Mouse (Mus musculus): ENCODE data around the gene Gm31371. TPM values are rescaled to one million over a fixed set of nuclear protein-coding genes. Genes with fewer than 3 reads are reported as not detected.
A peak's percentile ranks its signal among the peaks of the same experiment; 100 is the strongest.
"Not testable (repeated sequence)": the region's sequence is repeated elsewhere in the genome, so short reads cannot be mapped to it uniquely, and the experiment has no call there.

Gm31371 gene
- under 1 TPM; 0.26 to 0.66 TPM for total RNA-seq (2021)
- long read RNA-seq, experiment 1, result 0 reads
- long read RNA-seq, experiment 2, result 0 reads

DNA sequence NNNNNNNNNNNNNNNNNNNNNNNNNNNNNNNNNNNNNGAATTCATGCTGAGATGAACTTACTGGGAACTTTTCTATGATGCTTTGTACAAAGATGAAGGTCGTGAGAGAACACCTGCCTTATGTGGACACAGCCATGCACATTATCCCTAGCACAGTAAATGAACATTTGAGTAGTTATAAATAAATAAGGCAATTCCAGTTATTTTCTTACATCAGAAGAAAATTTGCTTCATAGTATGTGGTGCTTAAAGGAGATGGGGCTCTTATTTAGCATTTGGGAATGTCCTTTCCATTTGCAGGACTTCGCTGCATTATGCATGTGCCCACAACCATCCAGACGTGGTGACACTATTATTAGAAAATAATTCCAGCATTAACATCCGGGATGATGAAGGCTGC lies at the start of gene Gm31371:
Gm31371 (plus strand) TSS at position 301 of the 400 bp plus-strand sequence.
- not testable (repeated sequence) for H3K4me3 ChIP-seq; H3K27ac ChIP-seq; DNase-seq (ENCODE audit: low spot score in 2 of 2)

DNA sequence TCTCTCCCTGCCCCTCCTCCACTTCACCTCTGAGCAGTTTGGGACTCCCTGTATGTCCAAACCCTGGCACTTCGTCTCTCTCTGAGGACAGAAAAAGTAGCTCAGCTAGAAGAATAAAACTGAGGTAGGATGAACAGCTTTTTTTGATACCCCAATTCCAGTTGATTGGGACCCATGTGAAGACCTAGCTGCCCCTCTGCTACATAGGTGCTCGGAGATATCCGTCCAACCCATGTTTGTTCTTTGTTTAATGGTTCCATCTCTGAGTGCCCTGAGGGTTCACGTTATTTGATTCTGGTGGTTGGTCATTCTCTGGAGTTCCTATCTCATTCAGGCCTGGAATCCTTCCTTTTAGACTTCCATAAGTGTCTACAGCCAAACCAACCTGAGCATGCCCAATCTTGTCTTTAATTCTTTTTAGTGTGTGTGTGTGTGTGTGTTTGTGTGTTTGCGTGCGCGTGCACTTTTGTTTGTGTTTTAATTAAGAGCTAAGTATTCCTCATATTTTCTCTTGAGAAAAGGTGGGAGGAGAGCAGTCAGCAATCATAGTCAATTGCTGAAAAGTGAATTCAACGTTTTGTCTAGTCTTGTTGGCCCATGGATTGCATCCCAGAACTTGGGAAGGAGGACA lies 3.3 kb downstream of the Gm31371 start:
- DNase-seq (ENCODE audit: low spot score in 2 of 2); H3K27ac ChIP-seq; H3K4me3 ChIP-seq: not testable (repeated sequence)

DNA sequence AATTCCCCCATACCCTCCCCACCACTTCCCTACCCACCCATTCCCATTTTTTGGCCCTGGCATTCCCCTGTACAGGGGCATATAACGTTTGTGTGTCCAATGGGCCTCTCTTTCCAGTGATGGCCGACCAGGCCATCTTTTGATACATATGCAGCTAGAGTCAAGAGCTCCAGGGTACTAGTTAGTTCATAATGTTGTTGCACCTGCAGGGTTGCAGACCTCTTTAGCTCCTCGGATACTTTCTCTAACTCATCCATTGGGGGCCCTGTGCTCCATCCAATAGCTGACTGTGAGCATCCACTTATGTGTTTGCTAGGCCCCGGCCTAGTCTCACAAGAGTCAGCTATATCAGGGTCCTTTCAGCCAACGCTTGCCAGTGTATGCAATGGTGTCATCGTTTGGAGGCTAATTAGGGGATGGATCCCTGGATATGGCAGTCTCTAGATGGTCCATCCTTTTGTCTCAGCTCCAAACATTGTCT lies 5.7 kb downstream of the Gm31371 start:
- not testable (repeated sequence) for DNase-seq (ENCODE audit: low spot score in 2 of 2); H3K27ac ChIP-seq; H3K4me3 ChIP-seq

DNA sequence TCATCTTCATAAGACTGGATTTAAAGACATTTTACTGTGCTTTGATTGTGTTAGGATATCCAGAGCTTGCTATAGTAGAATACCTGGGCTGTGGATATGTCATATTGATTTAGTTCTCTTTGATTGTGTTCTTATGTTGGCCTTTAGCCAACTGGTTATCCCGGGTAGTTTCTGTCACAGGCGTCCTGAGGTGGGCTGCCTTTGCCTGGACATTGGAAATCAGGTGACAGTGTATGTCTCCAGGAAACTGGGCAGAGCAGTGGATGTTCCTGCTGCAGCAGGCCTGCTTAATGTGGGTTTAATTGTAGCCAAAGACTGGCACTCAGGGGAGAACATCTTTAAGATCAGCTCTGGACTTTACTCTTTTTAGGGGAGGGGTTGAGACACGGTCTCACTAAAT lies 15.9 kb downstream of the Gm31371 start:
- not testable (repeated sequence) for DNase-seq (ENCODE audit: low spot score in 2 of 2); H3K27ac ChIP-seq; H3K4me3 ChIP-seq

DNA sequence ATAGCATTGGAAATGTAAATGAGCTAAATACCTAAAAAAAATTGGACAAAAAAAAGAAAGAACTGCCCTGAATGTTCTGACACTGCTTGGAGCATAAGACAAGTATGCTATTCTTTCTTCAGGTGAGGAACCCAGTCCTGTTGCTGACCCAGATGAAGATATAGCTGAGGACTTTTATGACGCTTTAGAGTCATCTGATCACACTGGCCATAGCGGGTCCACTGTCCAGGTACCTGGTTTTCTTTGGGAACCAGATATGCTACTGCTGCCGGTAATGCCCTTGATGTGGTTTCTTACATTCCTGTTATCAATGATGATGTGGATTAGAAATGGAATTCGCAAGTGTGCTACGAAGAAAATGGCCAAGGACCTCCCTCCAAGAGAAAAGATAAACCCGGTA lies 31.1 kb downstream of the Gm31371 start:
- not testable (repeated sequence) for DNase-seq (ENCODE audit: low spot score in 2 of 2); H3K27ac ChIP-seq; H3K4me3 ChIP-seq

DNA sequence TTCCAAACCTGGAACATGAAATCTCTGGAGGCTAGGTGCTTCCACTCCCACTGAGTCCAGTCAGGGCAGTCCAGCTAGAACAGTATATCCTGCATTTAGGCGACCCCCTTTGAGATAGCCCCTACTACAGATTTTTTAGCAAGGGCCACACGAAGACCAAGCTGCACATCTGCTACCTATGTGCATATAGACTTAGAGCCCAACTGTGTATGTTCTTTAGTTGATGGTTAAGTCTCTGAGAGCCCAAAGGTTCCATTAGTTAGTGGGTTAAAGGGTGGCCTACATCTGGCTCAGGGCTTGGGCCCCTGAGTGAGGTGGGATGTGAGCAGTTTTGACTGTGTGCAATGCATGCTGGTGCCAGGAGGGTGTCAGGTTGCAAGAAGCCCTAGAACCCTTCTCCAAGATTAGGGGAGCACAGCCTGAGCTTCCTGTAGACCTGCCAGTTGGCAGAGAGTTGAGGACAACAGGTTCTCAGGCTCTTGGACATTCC lies 32.4 kb downstream of the Gm31371 start:
- not testable (repeated sequence) for H3K27ac ChIP-seq, H3K4me3 ChIP-seq
- DNase-seq (ENCODE audit: low spot score in 2 of 2), result peak in 1 of 2 experiments; percentile 3

DNA sequence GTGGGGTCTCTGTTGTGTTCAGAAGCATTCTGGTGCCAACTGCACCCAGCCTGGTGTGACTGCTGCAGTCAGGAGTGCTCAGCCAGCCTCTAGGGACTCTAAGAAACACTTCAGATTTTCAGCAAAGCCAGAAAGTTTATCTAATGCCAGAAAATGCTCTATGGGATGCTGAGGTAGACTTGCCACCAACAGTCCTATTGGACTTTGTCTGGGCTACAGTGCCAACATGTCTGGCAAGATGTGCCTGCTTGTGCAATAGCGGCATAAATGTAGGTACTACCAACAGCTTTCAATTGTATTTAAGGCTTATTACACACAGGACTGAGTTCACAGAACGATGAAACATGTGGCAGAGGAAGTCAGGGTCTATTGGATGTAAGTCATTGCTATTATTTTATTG lies 57.7 kb downstream of the Gm31371 start:
- no peak for TF ChIP-seq CTCF (conservative IDR thresholded peaks at IDR 0.05)
- Histone ChIP-seq H3K4me3 (no peak overlapping the region), H3K27ac (no peak overlapping the region)
- DNase-seq (ENCODE audit: low spot score in 2 of 2), result no peak

DNA sequence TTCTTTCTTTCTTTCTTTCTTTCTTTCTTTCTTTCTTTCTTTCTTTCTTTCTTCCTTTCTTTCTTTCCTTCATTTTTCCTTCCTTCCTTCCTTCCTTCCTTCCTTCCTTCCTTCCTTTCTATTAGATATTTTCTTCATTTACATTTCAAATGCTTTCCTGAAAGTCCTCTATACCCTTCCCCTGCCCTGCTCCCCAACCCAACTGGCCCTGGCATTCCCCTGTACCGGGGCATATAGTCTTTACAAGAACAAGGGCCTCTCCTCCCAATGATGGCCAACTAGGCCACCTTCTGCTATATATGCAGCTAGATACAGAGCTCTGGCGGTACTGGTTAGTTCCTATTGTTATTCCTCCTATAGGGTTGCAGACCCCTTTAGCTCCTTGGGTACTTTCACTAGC lies 60.6 kb downstream of the Gm31371 start:
- not testable (repeated sequence) for DNase-seq (ENCODE audit: low spot score in 2 of 2); H3K4me3 ChIP-seq; H3K27ac ChIP-seq

DNA sequence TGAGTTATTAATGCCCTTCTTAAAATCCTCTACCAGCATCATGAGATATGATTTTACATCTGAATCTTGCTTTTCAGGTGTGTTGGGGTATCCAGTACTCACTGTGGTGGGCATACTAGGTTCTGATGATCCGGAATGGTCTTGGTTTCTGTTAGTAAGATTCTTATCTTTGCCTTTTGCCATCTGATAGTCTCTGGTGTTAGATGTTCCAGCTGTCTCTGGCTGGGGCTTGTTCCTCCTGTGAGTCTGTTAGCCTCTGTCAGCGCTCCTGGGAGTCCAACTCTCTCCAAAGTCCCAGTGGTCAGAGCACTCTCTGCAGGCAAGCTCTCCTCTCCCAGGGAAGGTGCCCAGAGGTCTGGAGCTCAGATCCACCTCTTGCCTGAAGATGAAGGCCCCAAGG lies 65.0 kb downstream of the Gm31371 start:
- not testable (repeated sequence) for H3K27ac ChIP-seq

DNA sequence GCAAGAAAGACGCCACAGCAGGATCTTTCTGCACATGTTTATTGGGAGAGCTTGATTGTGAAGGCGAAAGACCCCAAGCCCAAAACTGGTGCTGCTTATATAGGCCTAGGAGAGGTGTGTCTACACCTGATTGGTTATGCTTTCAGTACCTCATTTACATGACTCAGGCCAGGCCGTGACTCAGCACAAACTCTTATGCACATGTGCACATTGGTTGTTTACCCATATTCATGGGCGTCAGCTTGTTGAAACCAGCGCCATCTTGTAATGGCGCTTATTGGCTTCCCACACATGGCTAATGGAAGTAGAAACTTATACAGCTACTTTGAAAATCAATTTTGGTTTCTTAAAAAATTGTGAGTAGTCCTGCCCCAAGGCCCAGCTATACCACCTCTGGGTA lies 72.0 kb downstream of the Gm31371 start:
- not testable (repeated sequence) for H3K4me3 ChIP-seq; H3K27ac ChIP-seq; DNase-seq (ENCODE audit: low spot score in 2 of 2)

More for the DNA sequence above, 65.0 kb downstream of the Gm31371 start:
- not testable (repeated sequence) for DNase-seq (ENCODE audit: low spot score in 2 of 2); H3K4me3 ChIP-seq

Other genes starting within 250 kb of the Gm31371 start
- gene 4930467E23Rik, start 173.8 kb upstream of the Gm31371 start, total RNA-seq (2021), result 1 to 10 TPM in 1 of 2 experiments, under 1 TPM in 1; 0.95 to 1.1 TPM

Data from layer of hippocampus, adult 2 months (tissue).